Comparison of ENCODE assay signal across 9 mouse cellular contexts in genomic region chr9:44607306-44607705, GRCm38 (mm10). TPM values are rescaled to one million over a fixed set of nuclear protein-coding genes. Genes with fewer than 3 reads are reported as not detected.
DNase-seq lines count a peak whose midpoint lies in the region; ATAC-seq and TF ChIP-seq lines count a peak whose summit lies in the region.
"Had no signal": no experiment of that assay in that cellular context is flagged by ENCODE, and none has a peak within 500 bp of the region (broad histone marks: within the 10 kb centered on the region; RNA-seq: fewer than 3 reads in every experiment).

No protein-coding gene starts in this region.

- no peak for TF ChIP-seq CTCF in G1E (IDR thresholded peaks at IDR 0.05; ENCODE audit: low read depth, low read length)
- TF ChIP-seq CTCF in liver, postnatal 0 days (IDR thresholded peaks at IDR 0.05; ENCODE audit: low read depth) = no peak

- peaks cover 42% of the 10 kb centered on the region for H3K36me3 ChIP-seq in heart, embryonic 12.5 days
- H3K36me3 ChIP-seq in G1E (replicated peaks) = peaks cover 41% of the 10 kb centered on the region
- peaks cover 41% of the 10 kb centered on the region for H3K36me3 ChIP-seq in hindbrain, embryonic 12.5 days
- peaks cover 42% of the 10 kb centered on the region for H3K36me3 ChIP-seq in liver, postnatal 0 days (replicated peaks; ENCODE audit: insufficient read depth, low read length)

- 47% methylated on average over 4 of the region's 4 CpGs for WGBS in heart, embryonic 12.5 days
- 73% methylated on average over 4 of the region's 4 CpGs for WGBS in hindbrain, embryonic 12.5 days
- WGBS in liver, postnatal 0 days (ENCODE audit: insufficient replicate concordance) = 57% methylated on average over 4 of the region's 4 CpGs

- H3K9ac ChIP-seq in heart, embryonic 12.5 days = no peak overlapping the region
- no peak overlapping the region for H3K9ac ChIP-seq in hindbrain, embryonic 12.5 days
- no peak overlapping the region for H3K9ac ChIP-seq in liver, postnatal 0 days (replicated peaks)

- no peak for DNase-seq in heart, adult 9 months (ENCODE audit: low spot score in 2 of 2)
- no peak for DNase-seq in G1E (ENCODE audit: low spot score)
- DNase-seq in liver, postnatal 0 days = no peak
- DNase-seq in c-Kit-positive CD71-positive TER-119-positive erythroid progenitor cells, embryonic 14.5 days (ENCODE audit: low spot score) = no peak
- DNase-seq in MN1 (ENCODE audit: low spot score) = no peak
- no peak for DNase-seq in right cerebral cortex, postnatal 25 days
- DNase-seq: adrenal gland, postnatal 25 days had no signal

- H3K4me2 ChIP-seq in heart, embryonic 12.5 days = peak overlapping the region; percentile 55
- peak overlapping the region; percentile 71 for H3K4me2 ChIP-seq in hindbrain, embryonic 12.5 days (replicated peaks)
- H3K4me2 ChIP-seq in liver, postnatal 0 days (ENCODE audit: low read depth, low read length) = peak overlapping the region; percentile 74

- no peaks in the 10 kb centered on the region for H3K27me3 ChIP-seq in heart, embryonic 12.5 days (replicated peaks)
- H3K27me3 ChIP-seq in G1E (ENCODE audit: insufficient read depth, low read length) = no peaks in the 10 kb centered on the region
- H3K27me3 ChIP-seq in hindbrain, embryonic 12.5 days = no peaks in the 10 kb centered on the region
- H3K27me3 ChIP-seq in liver, postnatal 0 days (ENCODE audit: insufficient read depth, low read length) = no peaks in the 10 kb centered on the region

- H3K4me1 ChIP-seq in heart, embryonic 12.5 days (replicated peaks) = peaks cover 23% of the 10 kb centered on the region
- H3K4me1 ChIP-seq in G1E (ENCODE audit: insufficient read depth, low read depth, low read length) = peaks cover 35% of the 10 kb centered on the region
- peaks cover 29% of the 10 kb centered on the region for H3K4me1 ChIP-seq in hindbrain, embryonic 12.5 days
- H3K4me1 ChIP-seq in liver, postnatal 0 days (ENCODE audit: insufficient read depth) = peaks cover 21% of the 10 kb centered on the region

- H3K4me3 ChIP-seq in heart, embryonic 12.5 days = peak overlapping the region; percentile 16
- H3K4me3 ChIP-seq in G1E (ENCODE audit: low read depth, low read length) = peak overlapping the region; percentile 51; the same call in 1 of the 2 replicates
- H3K4me3 ChIP-seq in hindbrain, embryonic 12.5 days = peak overlapping the region; percentile 15
- no peak overlapping the region for H3K4me3 ChIP-seq in liver, postnatal 0 days (ENCODE audit: low read depth, low read length)

- no peaks in the 10 kb centered on the region for H3K9me3 ChIP-seq in heart, embryonic 12.5 days (replicated peaks)
- no peaks in the 10 kb centered on the region for H3K9me3 ChIP-seq in G1E (replicated peaks)
- no peaks in the 10 kb centered on the region for H3K9me3 ChIP-seq in hindbrain, embryonic 12.5 days (replicated peaks)
- no peaks in the 10 kb centered on the region for H3K9me3 ChIP-seq in liver, postnatal 0 days (ENCODE audit: low read length)

- ATAC-seq in heart, embryonic 12.5 days (ENCODE audit: insufficient number of reproducible peaks, low FRiP score) = no peak
- no peak for ATAC-seq in G1E (ENCODE audit: extremely low read depth, insufficient number of reproducible peaks, low FRiP score, poor library complexity, severe bottlenecking)
- ATAC-seq in hindbrain, embryonic 12.5 days (ENCODE audit: low FRiP score) = no peak
- no peak for ATAC-seq in liver, postnatal 0 days

- H3K27ac ChIP-seq in heart, embryonic 12.5 days (ENCODE audit: poor library complexity, severe bottlenecking) = no peak overlapping the region
- H3K27ac ChIP-seq in hindbrain, embryonic 12.5 days = no peak overlapping the region
- 0 out of 2 replicates have a peak overlapping the region, but pooled peaks have one; percentile 29 for H3K27ac ChIP-seq in liver, postnatal 0 days (ENCODE audit: low read depth)

- TF ChIP-seq EP300 in liver, postnatal 0 days (IDR thresholded peaks at IDR 0.05; ENCODE audit: low read depth) = no peak

RNA-seq across cellular contexts. Expression of gene Ddx6, which starts 2.6 kb away (rescaled TPM):
- 12.4 and 13.5 TPM in 2 replicates for polyA plus RNA-seq in heart, embryonic 12.5 days (2016; fragmentation: Nextera tagmentation; extraction: Ambion mirVana)
- total RNA-seq in G1E (2014; fragmentation: Nextera tagmentation) = 74.7 and 88.2 TPM in 2 replicates
- total RNA-seq in G1E (2017) = 49.9 and 54.5 TPM in 2 replicates
- 21.7 and 23.2 TPM in 2 replicates for polyA plus RNA-seq in G1E (2012)
- 25.9 and 26.8 TPM in 2 replicates for polyA plus RNA-seq in hindbrain, embryonic 12.5 days (2016; fragmentation: Nextera tagmentation; extraction: Ambion mirVana)
- polyA plus RNA-seq in liver, postnatal 0 days (2015; fragmentation: Nextera tagmentation; extraction: Ambion mirVana) = 5.3 and 6.3 TPM in 2 replicates

RNA-seq across cellular contexts. Expression of gene Cxcr5, which starts 45.6 kb away (rescaled TPM):
- polyA plus RNA-seq in heart, embryonic 12.5 days (2016; fragmentation: Nextera tagmentation; extraction: Ambion mirVana) = not detected in 2 replicates
- total RNA-seq in G1E (2014; fragmentation: Nextera tagmentation) (not detected in 2 replicates), G1E (2017) (0.06 and 0.22 TPM in 2 replicates)
- polyA plus RNA-seq in G1E (2012) = not detected in 2 replicates
- not detected in 2 replicates for polyA plus RNA-seq in hindbrain, embryonic 12.5 days (2016; fragmentation: Nextera tagmentation; extraction: Ambion mirVana)
- 0.32 and 0.55 TPM in 2 replicates for polyA plus RNA-seq in liver, postnatal 0 days (2015; fragmentation: Nextera tagmentation; extraction: Ambion mirVana)
